Mouse (Mus musculus) midbrain, embryonic 11.5 days (tissue): ENCODE results near the gene Prdm16. TPM values are rescaled to one million over a fixed set of nuclear protein-coding genes. Genes with fewer than 3 reads are reported as not detected.

ENCODE experiments used
- ATAC-seq: fragments of 200-750 bp; cut with Nextera tagmentation; 2 replicates; pipeline ENCODE4 v1.8.0; 2017; ENCODE audit warnings: moderate TSS enrichment, moderate library complexity; ENCODE audit not compliant: low FRiP score
- DNase-seq: peaks from one replicate; pipeline ENCODE4 v3.0.0; 2015; ENCODE audit warnings: low spot score; ENCODE audit errors: missing footprints
- H3K27ac ChIP-seq: fragments of 300-500 bp; sonication (generic); 2 replicates; pipeline ENCODE4 v1.5.1; 2014; ENCODE audit warnings: low read depth, low read length
- H3K27me3 ChIP-seq: fragments of 300-500 bp; sonication (generic); 2 replicates; pipeline ENCODE4 v1.6.1; 2014; ENCODE audit warnings: mild to moderate bottlenecking, low read length, moderate library complexity, mixed read lengths; ENCODE audit not compliant: control insufficient read depth, insufficient read depth
- H3K36me3 ChIP-seq: fragments of 300-500 bp; sonication (generic); 2 replicates; pipeline ENCODE4 v1.6.1; 2014; ENCODE audit warnings: mild to moderate bottlenecking, low read length, moderate library complexity, mixed read lengths; ENCODE audit not compliant: control insufficient read depth, insufficient read depth
- H3K4me1 ChIP-seq: fragments of 300-500 bp; sonication (generic); 2 replicates; pipeline ENCODE4 v1.6.1; 2014; ENCODE audit warnings: low read length; ENCODE audit not compliant: control insufficient read depth, insufficient read depth
- H3K4me2 ChIP-seq: fragments of 300-500 bp; sonication (generic); 2 replicates; pipeline ENCODE4 v1.6.1; 2014; ENCODE audit warnings: mild to moderate bottlenecking, moderate library complexity
- H3K4me3 ChIP-seq: fragments of 300-500 bp; sonication (generic); 2 replicates; pipeline ENCODE4 v1.5.1; 2014; ENCODE audit warnings: low read depth, low read length
- H3K9ac ChIP-seq: fragments of 300-500 bp; sonication (generic); 2 replicates; pipeline ENCODE4 v1.6.1; 2014; ENCODE audit warnings: low read length
- H3K9me3 ChIP-seq: fragments of 300-500 bp; sonication (generic); 2 replicates; pipeline ENCODE4 v1.6.1; 2016; ENCODE audit warnings: low read length; ENCODE audit not compliant: control insufficient read depth
- WGBS: fragments of 180-500 bp; shearing (Covaris S2); extraction: QIAGEN DNeasy Blood & Tissue Kit; methylation state at CpG from one replicate; pipeline ENCODE4 v1.1.7; 2014; 5-methylcytosine and 5-hydroxymethylcytosine counted together
- polyA plus RNA-seq: library from polyadenylated mRNA; unstranded; fragments of >200 nt; fragmentation: Nextera tagmentation; extraction: Ambion mirVana; gene quantifications from 2 replicates; pipeline ENCODE4 v1.2.1, GENCODE M21; 2014

Prdm16 gene
- polyA plus RNA-seq, 1 experiment from 2014 or later, result 8.0 TPM

DNA sequence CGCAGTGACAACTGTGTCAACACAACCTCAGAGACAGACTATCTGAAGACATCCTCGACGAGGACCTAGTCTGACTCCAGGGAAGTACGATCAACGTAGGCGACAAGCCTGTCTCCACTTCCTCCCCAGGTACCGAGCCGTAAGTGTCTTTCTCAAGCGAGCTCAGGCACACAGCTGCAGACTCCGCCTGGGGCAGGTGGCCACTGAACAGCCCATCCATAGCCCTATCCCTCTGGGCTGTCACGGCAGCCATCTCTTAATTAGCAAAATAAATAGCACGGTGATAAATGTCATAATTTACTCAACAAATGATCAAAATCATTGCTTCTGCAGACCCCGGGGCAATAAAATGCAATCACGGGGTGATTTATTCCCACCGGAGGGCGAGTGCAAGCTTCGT, 112.8 kb downstream of the Prdm16 start:
- ATAC-seq, result peak; percentile 44; the same call in 1 of the 2 replicates
- Histone ChIP-seq H3K27ac (no peak overlapping the region), H3K4me2 (no peak overlapping the region), H3K4me3 (no peak overlapping the region), H3K9me3 (no peaks in the 10 kb centered on the region), H3K4me1 (peaks cover 2% of the 10 kb centered on the region), H3K27me3 (peaks cover 6% of the 10 kb centered on the region), H3K9ac (0 out of 2 replicates have a peak overlapping the region, but pooled peaks have one; percentile 25), H3K36me3 (no peaks in the 10 kb centered on the region)
- no peak for DNase-seq
- WGBS, result 70% methylated on average over 17 of the region's 17 CpGs

DNA sequence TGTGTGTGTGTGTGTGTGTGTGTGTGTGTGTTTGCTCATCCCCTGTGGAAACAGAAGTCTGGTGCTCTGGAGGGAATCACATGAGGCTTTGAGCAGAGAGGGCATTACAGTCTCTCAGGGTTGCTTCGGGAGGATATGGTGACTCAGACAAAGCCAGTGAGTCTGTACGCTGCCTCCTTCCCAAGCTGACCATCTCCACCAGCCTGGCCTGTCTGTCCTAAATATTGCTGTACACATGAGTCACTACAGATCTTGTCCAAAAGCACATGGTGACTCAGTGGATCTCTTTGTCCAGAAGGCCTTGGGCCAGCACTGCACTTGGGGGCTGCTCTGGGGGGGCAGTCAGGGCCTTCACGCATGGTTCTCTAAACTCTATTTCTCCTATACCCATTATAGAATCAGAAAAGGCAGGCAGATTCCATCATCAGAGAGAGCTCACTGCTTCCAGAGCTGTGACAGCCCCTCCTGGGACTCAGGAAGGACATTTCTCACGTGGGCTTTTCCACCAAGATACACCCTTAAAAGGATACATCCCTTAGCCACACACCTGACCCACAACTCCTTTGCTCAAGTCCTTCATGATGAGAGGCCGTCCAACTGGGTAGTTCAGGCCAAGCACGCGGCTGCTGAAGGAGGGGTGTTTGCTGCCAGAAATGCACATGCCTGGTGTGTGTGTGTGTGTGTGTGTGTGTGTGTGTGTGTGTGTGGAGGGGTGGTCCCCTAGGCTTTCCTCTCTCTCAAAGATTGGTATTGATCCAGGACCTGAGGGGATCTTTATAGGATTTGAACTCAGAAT, 114.6 kb downstream of the Prdm16 start:
- H3K4me2 ChIP-seq, result no peak overlapping the region
- H3K4me1 ChIP-seq, result peaks cover 2% of the 10 kb centered on the region
- H3K27ac ChIP-seq, result no peak overlapping the region
- 89% methylated on average over 7 of the region's 7 CpGs for WGBS
- no peak overlapping the region for H3K9ac ChIP-seq
- H3K27me3 ChIP-seq, result peaks cover 11% of the 10 kb centered on the region
- ATAC-seq, result no peak
- H3K4me3 ChIP-seq, result no peak overlapping the region
- DNase-seq, result no peak
- H3K9me3 ChIP-seq, result no peaks in the 10 kb centered on the region
- no peaks in the 10 kb centered on the region for H3K36me3 ChIP-seq

DNA sequence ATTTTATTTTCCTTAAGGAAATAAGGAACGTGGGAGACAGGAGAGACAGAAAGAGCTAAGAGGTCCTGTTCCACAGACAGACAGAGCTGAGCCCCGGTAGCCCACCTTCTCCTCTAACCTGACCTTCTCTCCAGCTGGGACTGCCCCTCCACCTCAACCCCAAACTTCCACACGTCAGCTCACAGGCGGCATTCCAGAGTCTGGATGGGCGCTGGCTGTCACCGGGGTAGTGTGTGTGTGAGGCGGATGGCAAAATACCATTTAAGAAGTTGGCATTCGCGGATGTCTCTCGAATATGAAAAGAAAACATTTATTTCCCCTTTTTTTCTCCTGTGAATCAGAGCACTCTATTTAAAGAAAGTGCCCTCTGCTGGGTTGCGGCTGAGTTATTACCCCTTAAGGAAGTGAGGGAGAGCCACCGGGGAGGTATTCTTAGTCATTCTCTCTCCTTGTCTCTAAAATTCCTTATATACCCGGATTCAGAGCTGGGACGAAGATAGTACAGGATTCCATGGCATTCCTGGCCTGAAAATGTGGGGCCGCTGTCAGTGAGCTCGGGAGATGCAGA, 117.1 kb downstream of the Prdm16 start:
- Histone ChIP-seq H3K4me2 (no peak overlapping the region), H3K27me3 (peaks cover 22% of the 10 kb centered on the region), H3K4me1 (peaks cover 10% of the 10 kb centered on the region), H3K9ac (no peak overlapping the region), H3K4me3 (no peak overlapping the region), H3K27ac (no peak overlapping the region), H3K9me3 (no peaks in the 10 kb centered on the region), H3K36me3 (no peaks in the 10 kb centered on the region)
- DNase-seq (no peak), ATAC-seq (no peak)
- WGBS, result 86% methylated on average over 16 of the region's 16 CpGs

DNA sequence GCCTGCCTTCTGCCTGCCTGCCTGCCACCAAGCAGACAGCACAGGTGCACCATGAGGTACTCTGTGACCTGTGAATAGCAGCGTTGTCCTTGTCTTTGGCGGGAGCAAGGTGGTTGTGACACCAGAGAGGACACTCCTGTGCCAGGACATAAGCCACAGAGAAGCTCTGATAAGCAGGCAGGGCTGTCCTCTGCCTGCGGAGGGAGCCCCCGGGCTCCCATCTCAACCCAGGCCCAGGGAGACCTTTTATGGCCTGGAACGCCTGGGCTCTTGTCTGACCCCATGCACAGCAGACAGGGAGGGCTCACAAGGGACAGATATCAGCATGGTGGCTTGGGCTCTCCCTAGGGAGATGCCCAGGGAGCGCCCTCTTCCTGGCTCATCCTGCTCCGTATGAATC, 118.7 kb downstream of the Prdm16 start:
- Histone ChIP-seq H3K4me3 (no peak overlapping the region), H3K27ac (no peak overlapping the region), H3K4me1 (peaks cover 11% of the 10 kb centered on the region), H3K4me2 (no peak overlapping the region), H3K36me3 (no peaks in the 10 kb centered on the region), H3K27me3 (peaks cover 28% of the 10 kb centered on the region), H3K9ac (no peak overlapping the region), H3K9me3 (no peaks in the 10 kb centered on the region)
- no peak for ATAC-seq
- no peak for DNase-seq
- WGBS, result 80% methylated on average over 7 of the region's 7 CpGs

DNA sequence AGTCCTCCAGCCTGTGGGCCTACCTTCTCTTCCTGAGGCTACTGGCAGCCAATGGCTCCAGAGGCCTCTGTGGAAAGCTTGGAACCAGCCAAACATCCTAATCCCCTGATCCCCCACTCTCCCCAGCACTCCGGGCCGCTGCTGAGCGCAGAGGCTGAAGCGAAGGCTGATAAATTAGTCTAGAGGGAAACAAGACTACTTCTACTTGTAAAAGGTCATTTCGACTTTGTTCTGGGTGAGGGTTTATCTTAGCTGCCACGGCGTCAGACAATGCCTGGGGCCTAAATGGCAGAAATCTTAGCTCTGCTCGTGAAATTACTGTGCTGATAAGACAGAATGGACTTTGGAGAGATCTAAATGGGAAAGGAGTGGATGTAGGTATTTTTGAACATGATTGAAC, 120.2 kb downstream of the Prdm16 start:
- H3K4me2 ChIP-seq, result no peak overlapping the region
- no peak overlapping the region for H3K27ac ChIP-seq
- peaks cover 32% of the 10 kb centered on the region for H3K27me3 ChIP-seq
- no peaks in the 10 kb centered on the region for H3K9me3 ChIP-seq
- DNase-seq (no peak), ATAC-seq (no peak)
- H3K4me3 ChIP-seq, result no peak overlapping the region
- H3K9ac ChIP-seq, result no peak overlapping the region
- H3K4me1 ChIP-seq, result peaks cover 25% of the 10 kb centered on the region
- WGBS, result 25% methylated on average over 8 of the region's 8 CpGs
- H3K36me3 ChIP-seq, result no peaks in the 10 kb centered on the region

DNA sequence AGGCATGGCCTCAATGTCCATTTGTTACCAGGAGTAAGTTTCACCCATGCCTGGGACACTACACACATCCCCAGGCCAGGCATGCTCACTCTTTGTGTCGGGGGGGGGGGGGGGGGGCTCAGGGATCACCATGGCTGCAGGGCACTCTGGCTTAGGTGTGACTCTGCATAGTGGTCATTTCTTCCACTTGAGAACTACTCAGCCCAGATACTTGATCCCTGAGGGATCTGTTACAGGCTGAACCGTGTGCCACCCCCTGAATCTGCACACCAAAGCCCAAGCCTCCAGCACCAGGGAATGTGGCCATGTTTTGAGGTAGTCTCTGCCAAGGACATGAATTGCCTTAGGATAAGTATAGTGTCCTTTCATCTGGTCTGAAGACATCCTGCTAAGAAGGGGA, 123.0 kb downstream of the Prdm16 start:
- H3K27me3 ChIP-seq, result peaks cover 52% of the 10 kb centered on the region
- WGBS, result 64% methylated on average over 2 of the region's 2 CpGs
- no peak overlapping the region for H3K4me3 ChIP-seq
- DNase-seq (no peak), ATAC-seq (no peak)
- no peak overlapping the region for H3K27ac ChIP-seq
- no peak overlapping the region for H3K9ac ChIP-seq
- H3K4me1 ChIP-seq, result peaks cover 34% of the 10 kb centered on the region
- no peak overlapping the region for H3K4me2 ChIP-seq
- H3K9me3 ChIP-seq, result no peaks in the 10 kb centered on the region
- H3K36me3 ChIP-seq, result no peaks in the 10 kb centered on the region

DNA sequence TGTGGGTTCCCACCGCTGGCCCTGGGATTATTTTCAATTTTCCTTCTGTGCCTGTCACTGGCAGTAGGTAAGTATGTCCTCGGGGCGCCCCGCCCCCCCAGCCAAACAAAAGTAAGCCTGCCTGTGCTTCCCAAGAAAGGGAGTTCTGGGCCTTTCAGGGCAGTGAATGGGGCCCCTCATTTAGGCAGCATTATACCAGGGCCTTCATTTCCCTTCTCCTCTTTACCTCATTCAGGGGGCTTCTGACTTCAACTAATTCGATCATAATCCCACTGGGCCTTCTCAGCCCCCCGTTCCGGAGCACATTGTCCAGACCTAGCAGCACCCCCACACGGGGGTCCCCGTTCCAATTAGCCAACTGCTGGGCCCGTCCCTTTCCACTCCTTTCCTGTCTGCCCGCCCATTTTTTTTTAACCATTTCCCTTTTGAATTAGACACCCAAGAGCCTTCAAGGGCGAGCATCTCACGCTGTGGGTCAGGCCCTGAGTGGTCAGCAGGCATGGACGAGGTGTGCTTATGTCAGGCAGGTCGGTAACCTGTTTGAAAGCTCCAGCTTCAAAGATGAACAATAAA, 124.1 kb downstream of the Prdm16 start:
- peaks cover 34% of the 10 kb centered on the region for H3K4me1 ChIP-seq
- H3K27me3 ChIP-seq, result peaks cover 56% of the 10 kb centered on the region
- H3K9me3 ChIP-seq, result no peaks in the 10 kb centered on the region
- no peak overlapping the region for H3K9ac ChIP-seq
- 0 out of 2 replicates have a peak, but pooled peaks have one; percentile 14 for ATAC-seq
- WGBS, result 24% methylated on average over 15 of the region's 15 CpGs
- H3K4me3 ChIP-seq, result no peak overlapping the region
- no peak overlapping the region for H3K27ac ChIP-seq
- H3K36me3 ChIP-seq, result no peaks in the 10 kb centered on the region
- DNase-seq, result peak; percentile 91
- peak overlapping the region; percentile 7; the same call in 1 of the 2 replicates for H3K4me2 ChIP-seq

DNA sequence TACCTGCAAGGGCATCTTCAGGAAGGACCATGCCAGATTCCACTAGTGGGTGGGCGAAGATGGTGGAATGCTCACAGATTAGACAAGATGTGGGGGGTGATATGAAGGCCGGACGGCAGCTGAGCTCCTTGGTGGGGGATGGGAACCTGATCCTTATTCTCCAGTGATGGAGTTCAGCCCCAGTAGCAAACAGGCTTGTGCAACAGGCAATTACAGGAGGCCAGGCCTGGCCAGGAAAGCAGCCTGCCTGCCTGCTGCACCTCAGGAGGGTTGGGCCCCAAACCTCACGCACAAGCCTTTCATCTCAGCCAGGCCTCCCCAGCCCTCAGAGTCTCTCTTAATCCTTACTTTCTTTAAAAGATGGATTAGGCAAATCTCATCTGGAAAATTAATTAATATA, 124.9 kb downstream of the Prdm16 start:
- no peak overlapping the region for H3K4me3 ChIP-seq
- 31% methylated on average over 4 of the region's 4 CpGs for WGBS
- no peak for DNase-seq
- H3K27me3 ChIP-seq, result peaks cover 53% of the 10 kb centered on the region
- no peak overlapping the region for H3K4me2 ChIP-seq
- no peaks in the 10 kb centered on the region for H3K9me3 ChIP-seq
- H3K36me3 ChIP-seq, result no peaks in the 10 kb centered on the region
- H3K27ac ChIP-seq, result no peak overlapping the region
- ATAC-seq, result no peak
- no peak overlapping the region; the same call in 1 of the 2 replicates for H3K9ac ChIP-seq
- H3K4me1 ChIP-seq, result peaks cover 39% of the 10 kb centered on the region
